Mouse (Mus musculus) activated CD4-positive, CD25-positive, alpha-beta regulatory T cell, adult 4 months (primary cell): Measurements from ENCODE around the gene Nhs. TPM values are rescaled to one million over a fixed set of nuclear protein-coding genes. Genes with fewer than 3 reads are reported as not detected.

Experiments
- ATAC-seq: one replicate; pipeline ENCODE4 v1.8.0; 2017
- polyA plus RNA-seq, 2 experiments: library from polyadenylated mRNA; unstranded; fragments of 100-300 nt; shearing (Covaris generic); gene quantifications; one replicate each; pipeline ENCODE4 v1.2.1; 2017

Nhs gene
- polyA plus RNA-seq, 2 experiments from 2014 or later = not detected

DNA sequence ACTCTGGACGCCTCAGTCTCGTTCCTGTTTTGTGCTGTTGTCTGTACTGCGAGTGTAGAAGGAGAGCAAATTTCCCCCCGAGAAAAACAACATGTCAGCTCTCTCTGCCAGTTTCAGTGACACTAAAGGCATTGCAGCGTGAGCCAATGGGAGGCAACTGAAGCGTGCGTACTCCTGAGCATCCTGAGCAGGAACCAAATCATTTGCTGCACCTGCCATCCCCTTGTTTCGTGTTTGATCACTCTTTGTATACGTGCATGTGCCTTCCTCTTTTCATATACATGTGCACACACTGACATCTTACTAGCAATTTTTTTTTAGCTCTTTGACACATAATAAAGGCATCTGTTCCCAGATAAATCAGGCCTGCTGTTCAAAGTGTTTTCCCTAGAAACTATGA is 142.1 kb downstream of the Nhs start:
- no peak for ATAC-seq

DNA sequence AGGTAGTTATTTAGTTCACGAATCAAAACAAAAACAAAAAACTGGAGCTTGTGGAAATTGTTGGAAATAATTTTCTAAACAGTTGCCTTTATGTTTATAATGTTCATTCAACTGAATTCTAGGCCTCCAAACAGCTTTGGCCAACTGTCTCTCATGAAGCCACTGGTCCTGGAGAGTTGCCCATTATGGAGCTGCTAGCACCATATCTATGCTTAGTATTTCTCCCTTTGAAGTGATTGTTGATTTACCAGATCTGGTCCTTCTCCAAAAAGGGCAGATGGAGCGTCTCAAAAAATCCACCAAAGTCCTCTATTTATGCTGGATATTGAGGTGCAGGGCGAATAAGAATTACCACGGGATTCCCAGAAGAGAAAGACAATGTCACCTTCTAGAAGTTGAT is 147.0 kb downstream of the Nhs start:
- ATAC-seq = no peak

DNA sequence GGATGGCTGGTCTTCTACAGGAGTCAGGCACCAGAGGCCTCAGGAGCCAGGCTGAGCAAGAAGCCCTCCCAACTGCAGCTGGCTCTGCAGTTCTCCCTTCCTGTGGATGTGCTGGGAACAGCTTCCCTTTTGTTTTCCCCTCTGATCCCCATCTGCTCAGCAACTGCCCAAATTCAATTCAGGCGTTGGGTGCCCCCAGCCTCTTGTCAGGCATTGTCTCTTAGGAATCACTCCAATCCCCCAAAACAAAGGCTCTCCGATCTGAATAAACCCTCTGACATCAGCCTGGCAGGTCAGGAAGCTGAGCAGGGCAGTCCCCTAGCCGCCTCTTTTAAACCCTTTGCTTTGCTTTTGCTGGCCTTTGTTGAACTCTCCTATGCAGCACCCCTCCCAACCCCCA is 149.7 kb downstream of the Nhs start:
- no peak for ATAC-seq

DNA sequence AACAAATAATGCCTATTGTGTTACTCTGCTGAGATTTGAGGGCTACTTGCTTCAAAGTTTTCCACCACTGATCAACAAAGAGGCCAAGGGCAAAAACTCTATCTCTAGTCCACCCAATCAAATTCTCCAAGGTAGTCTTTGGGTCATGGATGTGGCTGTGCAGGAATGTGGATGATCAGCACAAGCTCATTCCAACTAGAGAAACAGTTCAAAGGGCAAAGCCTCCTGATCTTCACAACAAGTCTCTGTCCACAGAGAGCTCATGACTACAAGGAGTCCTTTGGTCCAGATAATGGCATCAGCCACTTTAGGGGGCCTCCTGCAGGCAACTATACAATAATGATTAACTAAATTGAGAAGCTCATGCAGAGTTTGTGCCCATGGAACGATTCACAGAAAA is 155.7 kb downstream of the Nhs start:
- no peak for ATAC-seq

DNA sequence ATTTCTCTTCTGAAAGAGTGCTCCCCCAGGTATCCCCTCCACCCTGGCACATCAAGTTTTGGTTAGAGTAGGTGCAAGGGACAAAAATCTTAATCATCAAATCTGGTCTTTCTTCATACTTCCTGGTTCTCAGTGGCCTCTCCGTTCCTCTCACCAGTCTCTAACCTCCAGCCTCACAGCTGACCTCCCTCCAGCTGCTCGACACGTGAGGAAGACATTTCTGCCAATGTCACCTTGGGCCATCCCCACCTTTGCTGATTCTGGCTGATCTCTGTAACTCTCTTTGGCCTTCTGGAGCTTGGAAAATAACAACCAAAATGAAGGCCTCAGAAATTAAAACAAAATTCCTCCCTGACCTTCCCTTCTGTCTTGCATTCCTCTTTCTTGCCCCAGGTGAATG is 160.7 kb downstream of the Nhs start:
- ATAC-seq = no peak

DNA sequence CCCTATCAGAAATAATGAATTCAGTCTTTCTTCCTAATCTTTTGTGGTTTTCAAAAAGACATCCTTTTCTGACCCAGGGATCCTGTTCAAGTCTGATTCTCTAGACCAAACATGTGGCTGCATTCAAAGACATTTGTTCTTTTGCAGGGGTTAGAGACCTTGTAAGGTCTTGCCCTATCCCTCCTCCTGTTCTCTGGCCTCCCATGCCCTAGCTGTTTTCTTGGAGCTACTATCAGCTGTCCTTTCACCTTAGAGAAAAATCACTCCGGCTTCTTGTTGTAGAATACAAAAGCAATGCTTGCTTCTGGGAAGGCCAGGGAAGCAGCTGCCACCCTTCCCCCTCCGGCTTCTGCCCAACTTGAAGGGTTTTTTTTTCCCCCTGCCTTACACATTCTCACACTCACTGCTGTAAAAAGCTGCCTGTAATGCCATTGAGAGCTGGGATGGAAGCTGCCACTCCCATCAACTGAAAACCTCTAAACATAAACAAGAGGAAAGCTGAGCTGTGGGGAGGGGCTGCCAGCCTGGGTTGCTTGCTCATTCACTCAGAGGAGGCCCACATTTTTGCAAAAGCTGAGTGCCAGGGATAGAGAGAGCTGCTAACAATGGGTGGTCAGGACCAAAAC is 162.2 kb downstream of the Nhs start:
- no peak for ATAC-seq

DNA sequence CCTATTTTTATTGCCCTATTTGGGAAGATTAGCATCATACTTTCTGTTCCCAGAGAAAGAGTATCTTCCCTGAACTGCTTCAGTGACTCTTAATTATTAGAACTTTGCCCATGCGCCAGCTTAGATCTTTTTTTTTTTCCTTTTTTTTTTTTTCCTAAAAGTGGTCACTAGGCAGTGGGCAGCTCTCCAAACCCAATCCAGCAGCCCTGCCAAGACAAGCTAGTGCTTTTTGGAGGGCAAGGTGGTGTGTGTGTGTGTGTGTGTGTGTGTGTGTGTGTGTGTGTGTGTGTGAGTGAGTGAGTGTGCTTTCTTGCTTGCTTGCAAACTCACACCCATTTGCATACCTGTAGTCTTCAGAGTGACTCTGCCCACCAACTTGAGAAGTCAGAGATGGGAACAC is 169.4 kb downstream of the Nhs start:
- no peak for ATAC-seq

DNA sequence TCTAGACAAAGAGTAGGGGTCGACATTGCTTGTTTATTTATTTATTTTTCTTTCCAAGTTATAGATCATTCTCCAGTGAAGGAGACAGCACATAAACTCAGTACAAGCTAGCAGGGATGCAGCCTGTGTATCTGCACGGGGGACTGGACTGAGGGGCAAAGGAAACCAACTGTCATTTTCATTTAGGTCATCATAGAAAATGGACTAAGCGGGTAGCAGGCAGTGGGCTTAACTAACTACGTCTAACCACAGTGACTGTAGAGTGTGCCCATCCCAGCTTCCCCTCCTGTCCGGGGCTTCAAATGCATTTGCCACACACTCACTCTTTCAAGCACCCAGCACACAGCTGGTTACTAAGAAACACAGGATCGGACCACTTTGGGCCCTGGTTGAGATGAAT is 174.6 kb downstream of the Nhs start:
- ATAC-seq = no peak

DNA sequence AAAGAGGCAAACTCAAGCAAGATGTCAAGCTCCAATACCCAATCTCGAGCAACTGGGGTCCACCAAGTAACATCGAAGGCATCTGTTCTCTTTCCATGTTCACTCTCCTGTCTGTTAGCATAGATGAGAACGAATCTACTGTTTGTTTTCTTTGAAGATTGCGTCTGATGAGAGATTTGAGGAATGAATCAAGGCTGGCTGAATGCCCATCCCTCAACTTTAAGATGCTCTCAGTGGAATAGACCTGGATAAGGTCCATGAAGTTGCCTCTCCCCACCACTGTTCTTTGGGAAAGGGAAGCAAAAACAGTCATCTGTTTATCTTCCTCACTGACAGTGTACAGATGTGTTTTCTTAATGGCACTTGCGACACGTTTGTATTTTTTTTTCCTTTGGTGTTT is 178.1 kb downstream of the Nhs start:
- no peak for ATAC-seq

DNA sequence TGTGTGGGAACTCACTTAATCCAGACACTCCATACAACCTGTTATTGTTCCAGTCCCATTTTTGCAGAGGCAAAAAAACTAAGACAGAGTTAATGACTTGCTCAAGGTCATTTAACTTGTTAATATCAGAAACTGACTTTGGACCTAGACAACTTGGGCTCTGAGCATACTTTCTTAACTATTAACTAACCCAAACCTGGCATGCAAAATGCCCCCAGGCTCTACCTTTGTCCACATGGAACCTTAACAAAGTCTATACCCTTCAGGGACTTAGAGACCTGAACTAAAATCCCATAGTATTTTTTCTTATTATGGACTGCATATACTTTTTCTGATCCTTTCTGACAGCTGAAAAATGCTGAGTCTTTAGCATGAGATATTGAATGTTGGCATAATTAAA is 179.6 kb downstream of the Nhs start:
- ATAC-seq = no peak

DNA sequence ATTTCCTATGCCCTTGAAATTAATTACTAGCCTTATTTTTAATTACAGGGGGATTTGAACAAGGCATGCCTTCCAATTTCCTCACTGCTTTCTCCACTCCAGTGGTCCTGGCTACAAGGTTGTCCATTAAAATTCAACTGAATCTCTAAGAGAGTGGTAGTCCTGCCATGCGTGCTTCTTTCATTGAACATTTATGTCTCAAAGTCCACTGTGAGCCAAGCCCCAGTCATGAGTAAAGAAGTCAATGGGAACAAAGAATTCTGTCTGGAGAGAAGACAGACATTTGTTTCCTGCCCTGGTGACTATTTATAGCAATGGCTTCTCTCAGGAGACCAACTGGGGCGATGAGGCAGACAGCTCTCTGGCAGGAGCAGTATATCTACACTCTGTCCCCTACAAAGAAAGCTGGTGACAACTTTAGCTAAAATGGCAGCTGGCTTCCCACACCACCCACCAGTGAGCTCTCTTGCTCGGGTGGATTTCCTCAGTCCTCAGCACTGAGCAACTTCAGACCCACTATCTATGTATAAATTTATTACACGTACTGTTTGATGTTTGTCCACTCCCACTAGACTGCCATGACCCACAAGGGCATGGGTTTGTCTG is 182.2 kb downstream of the Nhs start:
- ATAC-seq = no peak

DNA sequence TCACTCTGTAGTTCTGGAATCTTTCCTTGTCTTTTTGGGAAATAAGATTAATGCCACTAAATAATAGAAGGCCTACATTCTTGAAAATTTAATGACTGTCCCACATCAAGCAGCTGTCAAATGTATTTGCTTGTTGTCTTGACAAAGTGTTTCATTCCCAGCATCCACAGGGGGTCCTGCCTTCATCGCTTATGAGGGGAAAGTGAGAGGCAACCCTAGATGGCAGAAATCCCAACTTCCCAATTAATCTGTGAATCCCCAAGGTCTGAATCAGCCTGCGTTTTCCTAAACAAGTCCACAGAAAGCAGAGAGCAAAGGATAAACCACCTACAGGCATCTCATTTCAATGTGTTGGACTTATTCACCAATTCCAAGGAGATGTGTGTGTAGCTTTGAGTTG is 183.2 kb downstream of the Nhs start:
- ATAC-seq = no peak

DNA sequence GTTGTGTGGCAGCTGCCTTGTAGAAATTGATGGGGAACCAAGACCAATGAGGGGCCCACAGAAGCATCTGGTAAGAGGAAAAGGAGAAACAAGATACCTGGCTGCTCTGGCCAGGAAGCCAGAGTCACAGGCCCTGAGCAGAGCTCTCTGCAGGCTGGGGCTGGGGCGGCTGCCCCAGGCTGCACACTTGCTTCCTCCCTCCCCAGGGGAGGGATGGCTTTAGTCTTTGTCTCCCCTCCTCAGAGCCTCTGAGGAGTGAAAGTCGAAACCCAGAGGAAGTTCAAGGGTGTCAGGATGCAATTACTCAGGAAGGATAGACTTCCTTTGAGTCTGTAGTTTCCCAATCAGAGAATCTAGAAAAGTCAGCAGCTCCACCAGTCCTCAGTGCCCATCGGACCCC is 186.0 kb downstream of the Nhs start:
- no peak for ATAC-seq

DNA sequence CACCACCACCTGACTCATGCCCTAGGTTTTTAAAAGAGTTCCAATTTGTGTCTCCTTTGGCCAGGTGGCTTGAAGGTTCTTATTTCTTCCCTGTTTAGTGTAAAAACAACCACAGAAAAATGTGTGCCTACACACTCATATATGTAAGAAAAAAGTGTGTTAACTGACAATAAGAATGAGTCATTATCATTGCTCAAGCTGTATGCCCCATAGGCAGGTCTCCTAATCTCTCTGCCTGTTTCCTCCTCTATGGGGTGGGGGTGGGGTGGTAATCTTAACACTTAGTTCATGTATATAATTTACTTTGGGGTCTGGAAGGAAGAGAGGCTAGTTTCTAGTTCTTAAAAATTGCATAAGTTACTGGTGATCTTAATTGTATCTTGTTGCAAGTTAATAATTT is 186.8 kb downstream of the Nhs start:
- no peak for ATAC-seq

DNA sequence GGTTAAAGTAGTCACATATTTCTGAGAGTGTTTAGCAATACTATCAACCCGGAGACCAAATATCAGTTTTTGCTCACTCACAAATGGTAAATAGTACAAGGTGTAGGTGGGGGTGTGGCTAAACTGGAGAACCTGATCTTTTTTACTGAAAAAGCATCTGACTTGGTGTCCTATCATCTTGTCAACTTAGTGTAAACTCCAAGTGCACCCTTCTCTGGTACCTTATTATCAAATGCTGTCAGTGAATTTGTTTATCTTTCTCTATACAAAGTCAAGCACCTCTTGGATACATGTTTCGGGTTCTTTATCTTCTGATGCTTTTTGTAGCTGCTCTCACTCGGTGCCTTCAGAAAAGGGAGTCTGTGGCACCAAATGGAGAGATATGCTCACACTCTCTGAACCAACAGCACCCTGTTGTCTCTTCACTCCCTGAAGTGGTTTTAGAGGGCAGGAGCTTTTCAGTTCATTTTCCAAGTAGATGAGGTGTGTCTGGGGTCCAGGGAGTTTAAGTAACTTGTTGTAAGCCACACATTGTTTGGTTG is 187.5 kb downstream of the Nhs start:
- no peak for ATAC-seq

DNA sequence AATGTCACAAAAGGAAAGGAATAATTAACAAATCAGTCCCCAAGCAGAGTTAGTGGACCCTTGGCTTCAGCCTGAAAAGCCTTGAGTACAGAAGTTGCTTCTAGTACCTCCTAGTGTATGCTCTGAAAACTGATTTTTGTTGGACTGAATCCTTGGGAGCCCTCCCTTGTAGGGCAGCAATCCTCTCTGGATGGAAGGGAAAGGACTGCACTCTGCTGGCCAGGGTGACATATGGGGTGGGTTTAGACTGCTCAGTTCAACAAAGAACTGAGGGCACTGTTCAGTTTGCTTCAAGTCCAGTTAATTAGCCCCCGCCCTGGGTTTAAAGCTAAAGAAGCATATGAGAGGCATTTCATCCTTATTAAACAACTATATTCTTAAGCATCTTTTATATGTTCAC is 188.4 kb downstream of the Nhs start:
- ATAC-seq = no peak

DNA sequence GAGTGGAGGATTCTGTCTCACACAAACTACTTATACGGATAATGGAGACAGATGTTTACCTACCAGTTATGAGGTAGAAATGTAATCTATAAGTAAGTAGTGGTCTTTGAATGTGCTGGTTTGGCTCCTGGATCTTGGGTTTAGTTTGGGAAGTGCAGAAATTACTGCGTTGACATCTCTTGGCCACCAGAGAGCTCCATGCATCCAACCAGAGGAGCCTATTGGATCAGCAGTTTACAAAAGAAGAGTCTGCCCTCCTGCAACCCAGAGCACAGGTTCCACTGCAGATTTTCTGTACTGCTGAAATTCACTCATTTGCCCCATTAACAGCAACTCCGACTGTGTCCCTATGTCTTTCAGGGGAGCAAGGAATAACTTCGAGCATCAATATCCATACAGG is 191.8 kb downstream of the Nhs start:
- no peak for ATAC-seq

DNA sequence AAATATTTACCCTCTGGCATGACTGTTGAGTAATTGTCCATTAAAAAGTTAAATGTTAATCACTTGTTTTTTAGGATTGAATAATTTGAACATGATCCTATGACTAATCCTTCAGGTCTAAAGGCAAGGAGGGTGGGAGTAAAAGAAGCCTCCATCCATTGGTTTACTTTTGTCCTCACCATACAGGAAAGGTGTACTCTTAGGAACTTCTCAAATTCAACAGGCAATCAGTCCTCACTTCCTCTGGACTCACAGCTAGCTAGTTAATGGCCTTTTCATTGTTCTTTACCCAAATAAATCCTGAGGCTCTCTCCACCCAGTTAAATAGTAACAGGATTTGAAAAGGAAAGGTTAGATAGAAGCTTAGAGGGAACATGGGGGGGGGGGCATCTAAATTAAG is 196.2 kb downstream of the Nhs start:
- ATAC-seq = no peak

DNA sequence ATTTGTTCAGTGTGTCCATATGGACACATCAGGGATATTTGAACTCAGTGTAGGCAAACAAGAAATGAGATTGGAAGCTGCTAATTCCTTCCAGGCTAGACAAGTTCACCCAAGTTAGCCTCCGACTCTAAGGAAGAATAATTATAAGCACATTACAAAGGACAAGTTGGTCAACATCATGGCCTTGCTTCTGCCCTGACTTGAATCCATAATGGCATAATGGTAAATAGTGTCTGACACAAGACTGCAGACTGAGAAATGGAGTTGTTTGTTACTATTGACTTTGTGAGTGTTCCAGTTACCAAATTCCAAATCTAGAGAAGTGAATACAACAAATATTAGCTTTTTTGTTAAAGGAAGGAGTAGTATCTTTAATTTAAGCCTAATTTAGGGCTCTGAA is 196.7 kb downstream of the Nhs start:
- no peak for ATAC-seq

DNA sequence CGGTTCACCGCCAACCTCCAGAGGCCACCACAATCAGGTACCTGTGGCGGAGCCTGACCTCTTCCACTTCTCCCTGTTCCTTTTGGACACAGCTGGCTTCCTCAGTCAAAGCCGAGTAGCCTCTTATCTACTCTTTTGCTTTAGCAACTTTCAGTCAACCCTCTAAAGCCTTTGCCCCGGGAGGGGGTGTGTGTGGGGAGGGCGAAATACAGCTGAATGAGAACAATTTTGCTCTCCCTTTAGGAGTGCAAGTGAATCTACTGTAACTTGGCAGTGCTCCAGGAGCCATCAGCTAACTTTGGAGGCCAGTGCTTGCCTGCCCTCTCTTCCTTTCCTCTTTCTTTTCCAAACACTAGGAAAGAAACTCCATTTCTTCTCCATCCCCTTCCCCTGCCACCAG is 197.8 kb downstream of the Nhs start:
- ATAC-seq = no peak

DNA sequence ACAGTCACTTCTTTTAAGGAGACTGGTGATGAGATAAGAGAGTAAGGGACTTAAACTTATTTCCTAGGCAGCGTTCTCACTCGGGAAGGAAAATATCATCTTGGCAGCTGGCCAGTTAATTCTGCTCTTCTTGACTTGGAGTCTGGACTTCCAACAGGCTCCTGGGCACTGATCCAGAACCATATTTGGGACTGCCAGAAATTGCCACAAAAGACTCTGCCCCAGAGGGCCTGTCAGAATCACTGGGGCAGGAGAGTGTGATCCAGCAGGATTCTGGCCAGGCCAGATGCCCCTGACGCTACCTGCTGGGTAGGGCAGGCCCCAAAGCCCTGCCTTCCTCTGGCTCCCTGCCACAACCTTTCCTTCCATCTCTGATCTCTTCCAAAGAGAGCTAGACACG is 198.4 kb downstream of the Nhs start:
- no peak for ATAC-seq

DNA sequence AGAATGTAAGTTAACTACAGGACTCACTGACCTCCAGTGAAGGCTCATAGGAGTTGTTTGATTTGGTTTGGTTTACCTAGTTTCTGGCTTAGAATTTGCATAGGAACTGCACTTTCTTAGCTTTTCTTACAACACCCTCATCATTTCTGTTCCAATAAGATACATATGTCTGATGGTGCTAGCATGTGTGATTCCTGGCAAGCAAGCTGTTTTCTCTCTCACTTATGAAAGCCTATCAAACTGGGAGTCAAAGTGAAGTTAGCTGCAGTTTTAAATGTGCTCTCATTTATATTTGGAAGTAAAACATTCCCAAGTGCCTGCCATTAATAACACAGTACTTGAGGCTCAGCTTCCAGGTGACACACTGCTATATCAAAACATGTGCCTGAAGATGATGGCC is 207.2 kb downstream of the Nhs start:
- no peak for ATAC-seq

DNA sequence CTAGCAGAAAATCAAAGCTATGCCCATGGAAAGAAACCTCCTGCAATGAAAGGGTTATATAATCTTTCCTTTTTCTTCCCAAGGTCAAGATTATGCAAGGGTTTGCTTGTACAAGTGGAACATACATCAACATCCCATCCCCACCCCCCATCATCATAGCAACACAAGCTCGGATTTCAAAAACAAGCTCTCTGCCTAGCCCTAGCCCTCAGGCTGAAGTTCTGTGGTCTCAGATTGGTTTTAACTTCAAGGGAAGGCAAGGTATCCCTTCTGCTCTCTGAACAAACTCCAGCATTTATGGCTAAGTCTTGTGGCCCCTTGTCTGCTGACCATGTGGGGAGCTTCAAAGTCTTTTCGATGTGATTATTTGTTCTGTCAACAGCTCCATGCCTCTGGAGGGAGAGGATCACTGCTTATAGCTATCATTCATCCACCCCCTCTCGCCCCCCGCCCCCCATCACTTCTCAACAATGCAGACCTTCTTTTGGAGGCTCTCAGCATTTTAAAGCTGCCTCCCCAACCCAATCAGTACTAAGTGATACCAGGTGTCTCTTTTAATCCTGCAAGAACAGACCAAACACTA is 216.3 kb downstream of the Nhs start:
- ATAC-seq = no peak

DNA sequence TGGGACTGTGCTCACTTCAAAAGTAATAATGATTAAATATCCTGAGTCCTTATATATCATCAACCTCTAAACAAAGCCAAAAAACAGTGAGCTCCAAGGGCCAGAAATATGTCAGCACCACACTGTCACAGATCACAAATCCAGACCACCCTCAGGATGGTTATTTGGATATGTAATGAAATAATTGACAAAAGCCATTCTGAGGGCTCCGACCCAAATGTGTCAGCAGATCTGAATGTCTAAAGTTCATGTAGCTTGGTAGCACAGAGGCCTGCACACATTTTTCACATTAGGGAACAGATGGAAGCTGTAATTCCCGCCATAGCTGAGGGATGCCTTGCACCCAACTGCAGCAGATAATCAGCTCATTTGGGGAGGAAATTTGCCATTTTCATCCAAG is 218.8 kb downstream of the Nhs start:
- ATAC-seq = no peak

DNA sequence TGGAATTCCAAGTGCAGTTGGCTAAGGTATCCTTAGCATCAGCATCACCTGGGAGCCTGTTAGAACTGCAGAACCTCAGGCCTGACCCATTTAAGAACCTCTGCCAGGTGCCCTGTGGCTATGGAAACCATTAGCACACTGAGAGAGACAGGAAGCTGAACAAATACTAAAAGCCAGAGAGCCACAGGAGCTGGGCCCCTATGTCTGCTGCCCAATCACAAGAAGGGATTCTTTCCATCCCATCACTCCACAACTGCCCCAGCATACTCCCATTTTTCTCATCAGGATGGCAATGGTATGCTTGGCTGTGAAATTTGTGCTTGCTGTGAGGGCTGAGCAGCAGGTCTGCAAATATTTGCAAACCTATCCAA is 232.9 kb downstream of the Nhs start:
- ATAC-seq = no peak
